Mouse (Mus musculus): ENCODE measurements around the gene Chmp6. TPM values are rescaled to one million over a fixed set of nuclear protein-coding genes. Genes with fewer than 3 reads are reported as not detected.

Chmp6 gene
- polyA plus RNA-seq, 1 experiment from 2014 or later: 109 TPM

DNA sequence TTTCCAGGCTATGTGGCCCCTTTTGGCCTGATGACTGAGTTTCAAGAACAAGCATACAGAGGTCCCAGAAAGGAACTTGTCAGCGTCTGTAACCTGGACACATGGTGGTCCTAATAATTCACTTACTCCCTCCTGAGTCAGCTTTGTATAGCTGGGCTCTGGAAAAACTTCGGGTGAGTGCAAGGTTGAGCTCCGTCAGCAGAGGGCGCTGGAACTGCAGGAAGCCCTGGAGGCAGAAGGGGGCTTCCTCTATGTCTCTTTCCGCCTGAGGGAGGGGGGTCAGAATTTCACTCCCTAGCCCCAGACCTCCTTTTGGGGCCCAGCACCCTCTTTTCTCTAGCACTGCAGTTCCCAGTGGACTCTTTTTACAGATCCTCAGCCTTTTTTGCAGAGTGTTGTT is 3.8 kb upstream of the Chmp6 start:
- WGBS: 2% methylated on average over 5 of the region's 5 CpGs
- no peaks in the 10 kb centered on the region for H3K9me3 ChIP-seq
- peaks cover 20% of the 10 kb centered on the region for H3K4me1 ChIP-seq
- H3K36me3 ChIP-seq: no peaks in the 10 kb centered on the region
- peak overlapping the region; percentile 21; the same call in 1 of the 2 replicates for H3K4me2 ChIP-seq (replicated peaks)
- no peak overlapping the region for H3K27ac ChIP-seq (replicated peaks)
- no peak for ATAC-seq (ENCODE audit: low FRiP score, low read depth)
- H3K9ac ChIP-seq (replicated peaks): no peak overlapping the region
- peaks cover 16% of the 10 kb centered on the region for H3K27me3 ChIP-seq
- no peak overlapping the region for H3K4me3 ChIP-seq

DNA sequence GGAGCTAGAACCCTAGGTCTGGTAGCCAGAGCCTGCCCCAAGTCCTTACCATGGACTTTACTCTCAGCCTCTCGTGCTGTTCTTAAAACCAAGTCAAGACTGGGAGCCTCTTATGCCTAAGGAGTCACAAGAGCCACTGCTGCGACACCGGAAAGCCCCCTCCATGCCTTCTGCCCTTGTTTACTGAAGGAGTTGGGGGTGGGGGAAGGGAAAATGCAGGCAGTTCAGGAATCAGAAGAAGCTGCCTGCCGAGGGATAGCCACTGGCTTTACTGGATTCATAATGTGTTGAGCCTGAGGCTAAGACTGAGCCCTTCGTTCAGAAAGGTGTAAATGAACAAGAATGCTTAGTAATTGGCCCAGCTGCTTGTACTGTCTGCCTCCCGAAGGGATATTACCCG is 396 bp upstream of the Chmp6 start:
- ATAC-seq (ENCODE audit: low FRiP score, low read depth): peak; percentile 19
- Histone ChIP-seq H3K27ac (replicated peaks) (peak overlapping the region; percentile 70), H3K27me3 (peaks cover 4% of the 10 kb centered on the region; the same call in 1 of the 2 replicates), H3K4me1 (peaks cover 34% of the 10 kb centered on the region), H3K9ac (replicated peaks) (peak overlapping the region; percentile 95), H3K4me3 (peak overlapping the region; percentile 96), H3K36me3 (peaks cover 23% of the 10 kb centered on the region), H3K4me2 (replicated peaks) (peak overlapping the region; percentile 99), H3K9me3 (no peaks in the 10 kb centered on the region)
- WGBS: 5% methylated on average over 7 of the region's 7 CpGs

DNA sequence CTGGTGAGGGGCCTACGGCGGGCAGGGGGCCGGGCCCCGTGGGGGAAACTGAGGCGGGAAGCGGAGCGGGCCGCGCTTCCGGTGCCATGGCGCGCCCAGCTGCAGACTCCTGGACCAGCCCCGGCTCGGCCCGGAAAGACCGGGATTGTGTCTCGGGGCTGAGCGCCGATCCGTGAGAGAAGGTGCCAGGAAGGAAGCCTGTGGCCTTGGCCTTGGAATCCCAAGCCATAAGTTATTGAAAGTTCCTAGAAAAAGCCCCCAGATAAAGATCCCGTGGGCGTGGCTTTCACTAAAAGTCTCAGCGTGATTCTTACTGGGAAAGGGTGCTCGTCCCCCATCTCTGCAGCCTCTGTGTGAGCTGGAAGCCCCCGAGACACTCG is 684 bp downstream of the Chmp6 start:
- peaks cover 3% of the 10 kb centered on the region; the same call in 1 of the 2 replicates for H3K27me3 ChIP-seq
- H3K9me3 ChIP-seq: no peaks in the 10 kb centered on the region
- peak overlapping the region; percentile 95 for H3K9ac ChIP-seq (replicated peaks)
- peaks cover 34% of the 10 kb centered on the region for H3K36me3 ChIP-seq
- peak overlapping the region; percentile 99 for H3K4me2 ChIP-seq (replicated peaks)
- peak overlapping the region; percentile 70 for H3K27ac ChIP-seq (replicated peaks)
- no peak for ATAC-seq (ENCODE audit: low FRiP score, low read depth)
- peak overlapping the region; percentile 96 for H3K4me3 ChIP-seq
- H3K4me1 ChIP-seq: peaks cover 34% of the 10 kb centered on the region
- WGBS: 0% methylated on average over 25 of the region's 26 CpGs

DNA sequence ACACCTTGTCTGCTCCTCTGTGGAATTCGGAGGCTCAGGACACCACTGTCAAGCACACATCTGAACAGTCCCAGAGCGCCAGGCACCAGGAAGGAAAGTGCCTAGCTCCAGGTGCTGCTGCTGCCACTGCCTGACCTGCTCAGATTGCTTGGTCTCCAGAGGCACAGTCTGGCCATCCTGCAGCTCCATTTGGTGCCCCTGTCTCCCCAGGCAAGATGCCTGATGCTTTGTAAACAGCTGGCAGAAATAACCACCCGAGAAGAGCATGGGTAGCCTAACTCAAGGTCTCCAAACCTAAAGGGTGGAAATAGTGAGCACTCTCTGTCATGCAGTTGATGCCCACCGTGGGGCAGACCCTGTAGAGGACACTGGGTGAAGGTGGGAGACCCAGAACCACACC is 1.1 kb downstream of the Chmp6 start:
- Histone ChIP-seq H3K9me3 (no peaks in the 10 kb centered on the region), H3K9ac (replicated peaks) (peak overlapping the region; percentile 95), H3K4me3 (peak overlapping the region; percentile 96), H3K27ac (replicated peaks) (peak overlapping the region; percentile 70; the same call in 1 of the 2 replicates), H3K4me2 (replicated peaks) (peak overlapping the region; percentile 99), H3K27me3 (no peaks in the 10 kb centered on the region), H3K4me1 (peaks cover 34% of the 10 kb centered on the region), H3K36me3 (peaks cover 39% of the 10 kb centered on the region)
- WGBS: 30% methylated on average over 4 of the region's 4 CpGs
- ATAC-seq (ENCODE audit: low FRiP score, low read depth): no peak

DNA sequence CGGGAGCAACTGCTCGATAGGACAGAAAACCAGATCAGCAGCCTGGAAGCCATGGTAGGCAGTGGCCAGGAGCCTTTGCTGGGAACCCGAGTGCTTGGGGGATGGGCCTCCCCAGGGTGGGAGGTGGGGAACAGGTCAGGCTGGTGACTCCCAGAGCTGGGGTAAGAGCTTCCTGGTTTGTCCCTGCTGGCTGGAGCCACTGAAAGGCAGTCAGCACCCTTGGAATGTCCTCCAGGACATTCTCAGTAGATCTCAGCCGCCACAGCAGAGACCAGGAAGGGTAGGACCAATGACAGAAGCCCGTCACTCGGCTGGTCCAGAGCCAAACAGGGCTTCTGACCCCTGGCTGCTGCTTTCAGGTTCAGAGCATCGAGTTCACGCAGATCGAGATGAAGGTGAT is 2.4 kb downstream of the Chmp6 start:
- 90% methylated on average over 9 of the region's 9 CpGs for whole genome bisulfite sequencing
- Histone ChIP-seq H3K4me3 (no peak overlapping the region), H3K36me3 (peaks cover 49% of the 10 kb centered on the region), H3K27me3 (no peaks in the 10 kb centered on the region), H3K4me2 (replicated peaks) (no peak overlapping the region), H3K27ac (replicated peaks) (no peak overlapping the region; the same call in 1 of the 2 replicates), H3K9ac (replicated peaks) (no peak overlapping the region; the same call in 1 of the 2 replicates), H3K4me1 (peaks cover 30% of the 10 kb centered on the region), H3K9me3 (no peaks in the 10 kb centered on the region)
- no peak for ATAC-seq (ENCODE audit: low FRiP score, low read depth)

DNA sequence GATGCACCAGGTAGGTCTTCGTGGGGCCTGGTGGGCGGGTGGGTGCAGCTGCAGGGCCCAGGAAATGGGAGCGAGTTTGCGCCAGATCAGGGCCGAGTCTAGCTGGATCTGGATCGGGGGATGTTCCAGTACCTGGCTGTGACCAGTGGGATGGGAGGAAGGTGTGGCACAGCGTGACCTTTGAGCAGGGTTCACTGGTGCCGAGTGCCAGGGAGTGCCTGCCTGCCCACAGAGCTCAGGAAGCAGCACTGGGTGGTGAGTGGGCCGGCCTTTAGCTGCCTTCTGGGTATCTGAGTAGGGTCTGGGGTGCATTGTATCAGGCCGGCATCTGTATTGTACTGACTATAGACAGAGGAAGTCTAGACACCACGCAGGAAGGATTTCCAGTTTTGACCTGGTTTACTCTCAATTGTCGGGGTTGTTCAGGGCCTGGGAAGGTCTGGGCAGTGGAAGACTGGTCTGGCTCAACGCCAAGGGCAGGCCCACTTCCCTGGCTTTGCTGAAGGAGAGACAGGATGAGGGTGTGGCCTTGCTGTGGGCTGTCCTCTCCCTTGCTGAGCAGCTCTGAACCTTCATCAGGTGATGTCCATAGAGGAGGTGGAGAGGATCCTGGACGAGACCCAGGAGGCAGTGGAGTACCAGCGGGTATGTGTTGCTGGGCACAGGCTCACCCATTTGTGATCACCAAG is 3.0 kb downstream of the Chmp6 start:
- WGBS: 93% methylated on average over 15 of the region's 15 CpGs
- Histone ChIP-seq H3K9me3 (no peaks in the 10 kb centered on the region), H3K36me3 (peaks cover 52% of the 10 kb centered on the region), H3K4me3 (0 out of 2 replicates have a peak overlapping the region, but pooled peaks have one; percentile 2), H3K4me1 (peaks cover 30% of the 10 kb centered on the region), H3K9ac (replicated peaks) (0 out of 2 replicates have a peak overlapping the region, but pooled peaks have one; percentile 11), H3K27me3 (no peaks in the 10 kb centered on the region), H3K27ac (replicated peaks) (no peak overlapping the region), H3K4me2 (replicated peaks) (no peak overlapping the region)
- ATAC-seq (ENCODE audit: low FRiP score, low read depth): no peak

DNA sequence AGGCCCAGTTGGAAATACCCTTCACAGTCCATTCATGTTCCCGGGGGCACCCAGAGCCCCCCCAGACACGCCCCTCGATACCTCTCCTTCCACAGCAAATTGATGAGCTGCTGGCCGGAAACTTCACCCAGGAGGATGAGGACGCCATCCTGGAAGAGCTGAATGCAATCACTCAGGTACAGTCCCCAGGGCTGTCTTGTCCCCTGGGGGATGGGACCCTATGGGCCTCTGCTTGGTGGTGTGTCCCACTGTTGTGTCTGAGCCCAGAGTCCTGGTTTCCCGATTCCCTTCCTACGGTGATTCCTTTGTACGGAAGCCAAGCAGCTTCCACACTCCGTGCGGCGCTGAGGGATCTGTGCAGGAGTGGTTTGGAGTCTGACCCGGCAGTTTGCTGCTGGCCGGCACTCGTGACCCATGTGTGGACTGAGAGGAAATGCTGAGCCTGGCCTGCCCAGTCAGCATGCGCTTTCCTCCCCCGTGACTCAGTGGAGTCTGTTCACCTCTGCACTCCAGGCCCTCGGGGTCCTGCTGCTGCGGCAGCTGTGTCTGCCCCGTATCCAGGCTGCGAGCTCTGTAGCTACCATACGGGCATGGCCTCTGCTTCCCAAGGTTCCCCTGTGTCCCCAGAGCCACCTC is 3.7 kb downstream of the Chmp6 start:
- Histone ChIP-seq H3K4me2 (replicated peaks) (no peak overlapping the region), H3K9me3 (no peaks in the 10 kb centered on the region), H3K27ac (replicated peaks) (no peak overlapping the region), H3K4me3 (no peak overlapping the region), H3K4me1 (peaks cover 30% of the 10 kb centered on the region), H3K36me3 (peaks cover 52% of the 10 kb centered on the region), H3K9ac (replicated peaks) (no peak overlapping the region), H3K27me3 (no peaks in the 10 kb centered on the region)
- WGBS: 94% methylated on average over 21 of the region's 21 CpGs
- ATAC-seq (ENCODE audit: low FRiP score, low read depth): no peak

DNA sequence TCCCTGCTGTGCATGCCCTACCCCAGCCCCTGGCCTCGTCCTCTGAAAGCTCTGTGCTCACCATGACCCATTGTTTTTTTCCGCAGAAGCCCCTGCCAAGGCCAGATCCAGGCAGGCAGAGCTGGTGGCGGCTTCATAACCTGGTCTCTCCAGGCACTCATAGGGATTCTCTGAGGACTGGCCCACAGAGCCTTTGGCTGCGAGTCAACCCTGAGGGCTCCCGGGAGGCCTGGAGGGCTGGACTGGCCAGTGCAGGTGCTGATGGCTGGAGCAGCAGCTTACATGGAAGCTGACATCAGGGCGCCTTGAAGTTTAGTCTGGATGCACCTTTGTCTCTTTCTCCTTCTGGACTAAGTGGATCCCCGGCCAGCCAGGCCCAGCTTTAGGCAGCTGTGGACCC is 5.3 kb downstream of the Chmp6 start:
- Histone ChIP-seq H3K4me3 (no peak overlapping the region), H3K27ac (replicated peaks) (no peak overlapping the region), H3K4me2 (replicated peaks) (no peak overlapping the region), H3K4me1 (peaks cover 21% of the 10 kb centered on the region), H3K36me3 (peaks cover 52% of the 10 kb centered on the region), H3K9me3 (no peaks in the 10 kb centered on the region), H3K9ac (replicated peaks) (no peak overlapping the region), H3K27me3 (no peaks in the 10 kb centered on the region)
- WGBS: 88% methylated on average over 7 of the region's 7 CpGs
- no peak for ATAC-seq (ENCODE audit: low FRiP score, low read depth)

DNA sequence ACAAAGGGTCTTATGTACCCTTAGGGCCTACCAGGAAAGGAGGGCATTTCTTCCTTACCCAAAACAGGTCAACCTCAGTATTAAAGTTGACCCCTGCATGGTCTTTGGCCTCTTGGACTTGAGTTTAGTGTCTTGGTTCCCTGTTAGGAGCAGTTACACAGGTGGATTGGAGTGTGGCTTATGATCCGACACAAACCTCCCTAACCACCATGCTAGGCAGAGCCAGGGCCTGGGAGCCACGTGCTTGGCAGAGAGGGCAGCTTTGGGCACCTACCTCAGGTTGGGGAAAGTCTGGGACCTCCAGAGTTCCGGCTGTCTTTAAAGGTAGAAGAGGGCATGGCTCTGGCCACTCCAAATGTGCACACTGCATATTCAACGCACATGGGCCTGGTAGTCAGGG is 6.2 kb downstream of the Chmp6 start:
- no peaks in the 10 kb centered on the region for H3K27me3 ChIP-seq
- 93% methylated on average over 4 of the region's 4 CpGs for WGBS
- no peak overlapping the region for H3K9ac ChIP-seq (replicated peaks)
- no peak for ATAC-seq (ENCODE audit: low FRiP score, low read depth)
- H3K4me2 ChIP-seq (replicated peaks): no peak overlapping the region
- no peaks in the 10 kb centered on the region for H3K9me3 ChIP-seq
- peaks cover 18% of the 10 kb centered on the region for H3K4me1 ChIP-seq
- peaks cover 52% of the 10 kb centered on the region for H3K36me3 ChIP-seq
- H3K4me3 ChIP-seq: no peak overlapping the region
- H3K27ac ChIP-seq (replicated peaks): no peak overlapping the region

DNA sequence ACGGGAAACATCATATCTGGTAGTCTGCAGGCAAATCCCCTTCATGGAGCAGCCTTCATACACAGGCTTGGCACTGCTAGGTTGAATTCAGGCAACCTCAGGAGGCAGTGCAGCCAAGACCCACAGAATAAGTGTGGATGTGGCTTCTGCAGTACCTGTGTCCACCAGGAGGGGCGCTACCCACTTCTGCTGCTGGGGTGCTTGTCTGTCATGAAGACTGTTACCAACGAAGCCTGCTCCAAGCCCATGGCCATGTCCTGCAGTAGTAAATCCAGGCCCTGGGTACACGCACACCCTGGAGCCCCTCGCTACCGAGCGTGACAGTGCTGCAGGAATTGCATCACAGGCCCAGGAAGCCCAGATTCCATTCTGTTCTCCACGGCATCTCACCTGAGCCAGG is 6.7 kb downstream of the Chmp6 start:
- H3K4me2 ChIP-seq (replicated peaks): no peak overlapping the region
- 69% methylated on average over 8 of the region's 8 CpGs for WGBS
- no peaks in the 10 kb centered on the region for H3K9me3 ChIP-seq
- no peaks in the 10 kb centered on the region for H3K27me3 ChIP-seq
- peaks cover 52% of the 10 kb centered on the region for H3K36me3 ChIP-seq
- no peak overlapping the region for H3K27ac ChIP-seq (replicated peaks)
- no peak overlapping the region for H3K4me3 ChIP-seq
- H3K9ac ChIP-seq (replicated peaks): no peak overlapping the region
- no peak for ATAC-seq (ENCODE audit: low FRiP score, low read depth)
- peaks cover 13% of the 10 kb centered on the region for H3K4me1 ChIP-seq

DNA sequence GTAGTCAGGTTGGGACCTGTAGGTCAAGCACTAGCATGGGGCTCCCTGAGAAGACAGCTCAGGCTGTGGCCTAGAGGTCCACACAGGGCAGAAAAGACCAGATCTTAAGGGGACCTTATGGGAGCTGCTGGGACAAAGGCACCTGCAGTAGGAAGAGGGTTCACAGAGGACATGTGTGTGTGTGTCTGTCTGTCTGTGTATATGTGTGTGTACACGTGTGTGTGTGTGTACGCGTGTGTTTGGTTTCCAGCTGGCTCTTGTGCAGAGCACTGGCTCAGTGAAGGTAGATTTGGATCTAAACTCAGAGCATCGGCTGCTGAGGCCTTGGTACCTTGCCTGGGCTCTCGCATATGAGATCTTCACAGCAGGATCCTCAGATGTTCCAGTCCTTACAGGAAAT is 7.4 kb downstream of the Chmp6 start:
- H3K4me1 ChIP-seq: peaks cover 5% of the 10 kb centered on the region; the same call in 1 of the 2 replicates
- no peak overlapping the region for H3K9ac ChIP-seq (replicated peaks)
- H3K27me3 ChIP-seq: no peaks in the 10 kb centered on the region
- no peak for ATAC-seq (ENCODE audit: low FRiP score, low read depth)
- 95% methylated on average over 5 of the region's 5 CpGs for WGBS
- no peak overlapping the region for H3K27ac ChIP-seq (replicated peaks)
- no peaks in the 10 kb centered on the region for H3K9me3 ChIP-seq
- no peak overlapping the region for H3K4me2 ChIP-seq (replicated peaks)
- H3K36me3 ChIP-seq: peaks cover 50% of the 10 kb centered on the region
- no peak overlapping the region for H3K4me3 ChIP-seq

DNA sequence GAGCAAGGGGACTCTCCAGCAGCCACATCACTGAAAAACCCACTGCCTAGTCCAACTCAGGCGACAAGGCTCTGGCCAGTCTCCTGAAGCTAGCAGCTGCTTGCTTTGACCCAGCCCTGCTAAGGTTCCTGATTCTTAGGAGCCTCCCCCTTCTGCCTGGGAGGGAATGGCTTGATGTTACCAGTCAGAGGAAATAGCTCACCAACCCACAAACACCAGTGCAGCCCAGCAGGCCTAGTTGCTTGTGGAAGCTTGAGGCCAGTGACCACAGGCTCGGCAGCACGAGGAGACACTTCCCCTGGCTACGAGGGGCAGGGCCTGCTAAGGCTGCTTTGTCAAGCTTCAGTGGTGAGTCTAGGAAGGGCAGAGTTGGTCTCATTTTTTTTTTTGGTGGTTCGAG is 11.9 kb downstream of the Chmp6 start:
- Histone ChIP-seq H3K36me3 (peaks cover 7% of the 10 kb centered on the region; the same call in 1 of the 2 replicates), H3K27me3 (no peaks in the 10 kb centered on the region), H3K4me2 (replicated peaks) (no peak overlapping the region)

More for the DNA sequence above, 11.9 kb downstream of the Chmp6 start:
- Histone ChIP-seq H3K27ac (replicated peaks) (no peak overlapping the region), H3K9me3 (no peaks in the 10 kb centered on the region), H3K4me3 (no peak overlapping the region), H3K9ac (replicated peaks) (no peak overlapping the region), H3K4me1 (no peaks in the 10 kb centered on the region)
- WGBS: 83% methylated on average over 5 of the region's 5 CpGs
- no peak for ATAC-seq (ENCODE audit: low FRiP score, low read depth)

Measured in midbrain, embryonic 12.5 days (tissue).